Mouse (Mus musculus) thymus, adult 18-20 months (tissue): Measurements from ENCODE around the gene Mmp24.

Experiments used
- DNase-seq, 2 experiments: peaks; one replicate each; pipeline ENCODE4 v3.0.0; 2022; ENCODE audit warnings: mixed read lengths in 2 of 2

The Mmp24 gene

DNA sequence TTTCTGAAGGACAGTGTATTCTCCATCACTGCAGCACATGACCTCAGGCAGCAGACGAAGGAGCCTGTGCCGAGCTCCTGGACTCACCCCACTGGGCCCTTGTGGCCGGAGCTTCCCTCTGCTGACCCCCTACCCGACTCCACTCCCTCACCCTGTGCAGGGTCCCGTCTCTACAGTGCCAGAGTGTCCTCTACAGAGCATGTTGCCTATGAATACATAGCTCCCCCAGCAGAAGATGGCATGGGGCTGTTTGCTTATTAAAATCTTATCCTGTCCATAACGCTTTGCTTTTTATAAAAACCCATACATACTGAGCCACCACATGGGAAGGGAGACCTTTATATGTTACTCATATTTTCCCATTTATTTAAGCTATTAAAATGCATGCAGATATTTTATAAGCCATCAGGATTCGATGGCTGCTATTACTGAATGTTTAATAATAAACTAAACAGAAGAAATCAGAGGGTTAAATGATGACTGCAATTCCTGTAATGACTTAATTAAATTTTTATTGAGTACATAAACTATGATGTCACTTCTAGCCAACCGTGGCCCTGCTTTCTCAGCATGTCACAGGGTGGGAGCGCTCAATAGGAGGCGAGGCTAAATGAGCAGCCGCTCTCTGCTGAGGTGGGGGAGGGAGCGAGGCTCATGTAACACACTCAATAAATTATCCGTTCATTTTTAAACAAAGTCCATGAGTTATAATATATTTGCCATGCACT is 87.6 kb downstream of the Mmp24 start:
- DNase-seq = no peak

DNA sequence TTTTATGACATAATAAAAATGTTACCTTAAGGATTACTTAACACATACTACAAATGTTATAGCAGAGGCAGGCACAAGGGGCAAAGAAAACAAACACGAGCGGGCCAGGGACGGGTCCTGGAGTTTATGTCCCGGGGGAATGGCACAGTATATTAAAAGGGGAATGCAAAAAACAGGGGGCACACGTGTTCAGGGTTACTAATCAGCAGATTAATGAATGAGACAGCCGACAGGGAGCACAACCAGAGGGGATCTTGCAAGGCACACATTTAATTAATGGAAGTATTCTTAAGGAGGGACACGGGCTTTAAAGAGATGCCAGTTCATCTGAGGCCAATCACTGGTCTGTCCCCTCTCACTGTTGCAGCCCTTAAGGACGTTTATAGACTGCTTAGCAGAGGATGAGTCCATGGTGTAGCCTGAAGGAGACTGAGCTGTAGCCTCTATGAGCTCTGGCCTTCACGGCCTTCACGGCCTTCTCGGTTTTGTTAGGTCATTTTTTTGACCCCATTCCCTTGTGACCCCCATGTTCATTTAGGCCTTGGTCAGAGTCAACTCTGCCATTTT is 88.2 kb downstream of the Mmp24 start:
- no peak for DNase-seq
